Mouse (Mus musculus) midbrain, embryonic 10.5 days (tissue): ENCODE results near the gene Ahcyl2. TPM values are rescaled to one million over a fixed set of nuclear protein-coding genes. Genes with fewer than 3 reads are reported as not detected.

Experiments used
- DNase-seq: peaks from one replicate; pipeline ENCODE4 v3.0.0-alpha.2; 2017; ENCODE audit warnings: low spot score
- H3K27ac ChIP-seq: fragments of 300-500 bp; sonication (generic); replicated peaks from 2 replicates; pipeline ENCODE4 v1.5.1; 2016; ENCODE audit warnings: mild to moderate bottlenecking
- H3K27me3 ChIP-seq: fragments of 300-500 bp; sonication (generic); 2 replicates; pipeline ENCODE4 v1.6.1; 2016; ENCODE audit warnings: low read depth, mild to moderate bottlenecking; ENCODE audit not compliant: poor library complexity, severe bottlenecking
- H3K36me3 ChIP-seq: fragments of 300-500 bp; sonication (generic); 2 replicates; pipeline ENCODE4 v1.6.1; 2016; ENCODE audit warnings: mild to moderate bottlenecking, moderate library complexity
- H3K4me1 ChIP-seq: fragments of 300-500 bp; sonication (generic); 2 replicates; pipeline ENCODE4 v1.6.1; 2016
- H3K4me3 ChIP-seq: fragments of 300-500 bp; sonication (generic); 2 replicates; pipeline ENCODE4 v1.5.1; 2016; ENCODE audit warnings: mild to moderate bottlenecking, moderate library complexity
- H3K9me3 ChIP-seq: fragments of 300-500 bp; sonication (generic); replicated peaks from 2 replicates; pipeline ENCODE4 v1.6.1; 2016; ENCODE audit warnings: mild to moderate bottlenecking
- WGBS: fragments of 180-500 bp; shearing (Covaris S2); methylation state at CpG from one replicate; pipeline ENCODE4 v1.1.7; 2016; 5-methylcytosine and 5-hydroxymethylcytosine counted together
- polyA plus RNA-seq: library from polyadenylated mRNA; unstranded; fragments of >200 nt; fragmentation: Nextera tagmentation; extraction: Ambion mirVana; gene quantifications from 2 replicates; pipeline ENCODE4 v1.2.1, GENCODE M21; 2016

Gene Ahcyl2
- polyA plus RNA-seq, 1 experiment from 2014 or later, result 12.5 TPM

DNA sequence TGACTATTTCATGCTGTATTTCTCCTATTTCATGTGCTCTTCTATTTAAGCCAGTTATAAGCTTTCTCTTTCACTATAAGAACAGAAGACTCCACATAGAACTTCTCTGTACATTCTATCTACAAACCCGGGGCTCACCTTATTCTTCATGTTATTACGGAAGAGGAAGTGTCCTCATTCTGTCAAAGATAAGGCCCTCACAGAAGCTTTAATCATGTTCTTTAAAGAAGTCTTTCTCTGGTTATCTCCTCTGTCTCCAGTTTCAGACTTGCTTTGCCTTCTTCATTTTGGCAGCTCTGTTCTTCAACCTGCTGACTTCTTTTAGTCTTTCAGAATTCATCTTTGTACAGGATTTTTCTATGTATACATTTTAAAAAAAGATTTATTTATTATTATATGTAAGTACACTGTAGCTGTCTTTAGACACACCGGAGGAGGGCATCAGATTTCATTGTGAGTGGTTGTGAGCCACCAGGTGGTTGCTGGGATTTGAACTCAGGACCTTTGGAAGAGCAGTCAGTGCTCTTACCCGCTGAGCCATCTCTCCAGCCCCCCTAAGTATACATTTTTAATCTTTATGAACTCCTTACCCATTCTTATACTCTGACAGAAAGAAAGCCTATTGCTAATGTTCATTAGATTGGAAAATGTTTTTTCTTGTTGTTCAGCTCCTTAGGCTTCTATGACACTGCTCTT is 8.9 kb downstream of the Ahcyl2 start:
- peaks cover 7% of the 10 kb centered on the region for H3K36me3 ChIP-seq
- no peak overlapping the region for H3K4me3 ChIP-seq
- H3K4me1 ChIP-seq, result no peaks in the 10 kb centered on the region
- H3K27ac ChIP-seq, result no peak overlapping the region
- no peaks in the 10 kb centered on the region for H3K9me3 ChIP-seq
- no peaks in the 10 kb centered on the region for H3K27me3 ChIP-seq
- WGBS, result 92% methylated on average over 4 of the region's 4 CpGs
- DNase-seq, result no peak

DNA sequence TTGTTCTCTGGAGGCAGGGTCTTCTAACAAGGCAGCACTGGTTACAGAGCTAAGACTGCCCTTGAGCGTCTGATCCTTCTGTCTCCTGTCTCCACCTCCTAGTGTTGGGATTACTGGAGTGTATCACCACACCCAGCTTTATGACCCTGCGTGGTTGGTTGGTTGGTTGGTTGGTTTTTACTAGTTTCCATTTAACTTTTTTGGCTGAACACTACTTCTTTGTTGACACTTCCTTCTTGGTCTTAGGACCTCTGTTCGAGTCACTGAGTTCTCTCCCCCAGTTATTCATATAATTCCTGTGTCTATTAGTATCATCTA is 9.4 kb downstream of the Ahcyl2 start:
- no peak for DNase-seq
- no peaks in the 10 kb centered on the region for H3K27me3 ChIP-seq
- WGBS, result 81% methylated on average over 3 of the region's 3 CpGs
- no peak overlapping the region for H3K4me3 ChIP-seq
- H3K9me3 ChIP-seq, result no peaks in the 10 kb centered on the region
- peaks cover 7% of the 10 kb centered on the region for H3K36me3 ChIP-seq
- no peak overlapping the region for H3K27ac ChIP-seq
- no peaks in the 10 kb centered on the region for H3K4me1 ChIP-seq

DNA sequence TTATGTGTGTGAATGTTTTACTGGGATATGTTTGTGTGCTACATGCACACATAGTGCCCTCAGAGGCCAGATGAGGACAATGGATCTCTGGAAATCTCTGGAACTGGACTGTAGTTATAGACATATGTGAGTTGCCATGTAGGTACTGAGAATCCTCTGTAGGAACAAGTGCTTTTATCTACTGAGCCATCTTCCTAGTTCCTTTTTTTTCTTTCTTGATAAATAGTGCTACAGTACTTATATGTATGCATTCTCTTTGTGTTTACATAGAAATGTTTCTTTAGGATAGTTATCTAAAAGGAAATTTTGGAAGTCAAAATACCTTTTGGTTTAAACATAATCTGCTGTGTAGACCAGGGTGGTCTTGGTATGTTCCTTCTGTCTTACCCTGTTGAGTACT is 12.3 kb downstream of the Ahcyl2 start:
- H3K36me3 ChIP-seq, result peaks cover 4% of the 10 kb centered on the region
- H3K27ac ChIP-seq, result no peak overlapping the region
- no peaks in the 10 kb centered on the region for H3K9me3 ChIP-seq
- H3K4me3 ChIP-seq, result no peak overlapping the region
- no peaks in the 10 kb centered on the region for H3K4me1 ChIP-seq
- no peaks in the 10 kb centered on the region for H3K27me3 ChIP-seq
- DNase-seq, result no peak

DNA sequence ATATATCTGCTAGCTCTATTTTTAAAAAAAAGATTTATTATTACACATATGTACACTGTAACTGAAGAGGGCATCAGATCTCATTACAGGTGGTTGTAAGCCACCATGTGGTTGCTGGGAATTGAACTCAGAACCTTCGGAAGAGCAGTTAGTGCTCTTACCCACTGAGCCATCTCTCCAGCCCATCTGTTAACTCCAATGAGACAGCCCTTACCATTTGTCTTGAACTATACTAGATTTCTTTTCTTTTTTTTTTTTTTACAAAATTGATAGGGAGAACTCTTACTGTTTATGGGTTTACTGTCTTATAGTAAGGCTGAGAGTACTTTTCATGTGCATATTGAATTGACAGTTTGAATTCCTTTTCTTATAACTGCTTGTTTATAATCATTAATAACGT is 12.8 kb downstream of the Ahcyl2 start:
- DNase-seq, result no peak
- WGBS, result 96% methylated on average over 2 of the region's 2 CpGs
- Histone ChIP-seq H3K27me3 (no peaks in the 10 kb centered on the region), H3K9me3 (no peaks in the 10 kb centered on the region), H3K36me3 (peaks cover 4% of the 10 kb centered on the region), H3K27ac (no peak overlapping the region), H3K4me3 (no peak overlapping the region), H3K4me1 (no peaks in the 10 kb centered on the region)

DNA sequence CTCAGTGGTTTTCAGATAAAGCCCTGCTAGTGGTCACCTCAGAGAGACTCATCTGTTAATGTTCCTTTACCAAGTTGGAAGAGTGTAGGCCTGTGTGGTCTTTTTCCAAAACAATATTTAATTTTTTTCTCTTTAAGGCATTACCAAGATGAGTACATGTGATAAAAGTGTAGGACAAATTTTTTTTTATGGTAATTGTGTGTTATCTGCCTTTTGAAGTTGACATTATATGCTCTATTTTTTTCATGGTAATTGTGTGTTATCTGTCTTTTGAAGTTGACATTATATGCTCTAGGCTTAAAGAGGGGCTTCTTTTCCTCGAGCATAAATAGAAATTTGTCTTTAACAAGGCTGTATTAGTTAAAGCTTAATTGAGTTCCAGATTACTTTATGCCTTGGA is 14.4 kb downstream of the Ahcyl2 start:
- DNase-seq, result no peak
- no peaks in the 10 kb centered on the region for H3K4me1 ChIP-seq
- WGBS, result 76% methylated on average over 1 of the region's 1 CpGs

DNA sequence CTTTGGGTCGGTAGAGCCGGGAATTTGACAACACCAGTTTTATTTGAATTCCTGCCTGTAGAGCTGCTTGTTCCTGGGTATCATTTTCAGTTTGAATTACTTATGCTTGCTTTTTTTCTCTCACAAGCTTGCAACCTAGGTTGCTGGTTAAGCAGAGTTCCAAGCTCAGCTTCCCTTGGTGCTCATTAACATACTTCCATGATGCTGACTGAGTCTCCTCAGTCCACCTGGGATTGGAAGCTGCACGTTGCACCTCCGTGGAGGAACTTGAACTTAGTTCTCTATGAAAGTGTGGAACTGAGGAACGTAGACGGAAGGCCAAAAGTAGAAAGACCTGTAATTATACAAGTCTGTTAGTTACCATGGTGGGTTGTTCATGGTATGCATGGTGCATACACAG is 16.1 kb downstream of the Ahcyl2 start:
- Histone ChIP-seq H3K9me3 (no peaks in the 10 kb centered on the region), H3K27me3 (no peaks in the 10 kb centered on the region; the same call in 1 of the 2 replicates), H3K36me3 (no peaks in the 10 kb centered on the region), H3K4me1 (peaks cover 5% of the 10 kb centered on the region), H3K27ac (no peak overlapping the region), H3K4me3 (no peak overlapping the region)
- WGBS, result 89% methylated on average over 6 of the region's 6 CpGs
- DNase-seq, result no peak

More for the DNA sequence above, 14.4 kb downstream of the Ahcyl2 start:
- Histone ChIP-seq H3K27me3 (no peaks in the 10 kb centered on the region; the same call in 1 of the 2 replicates), H3K9me3 (no peaks in the 10 kb centered on the region), H3K27ac (no peak overlapping the region), H3K36me3 (peaks cover 4% of the 10 kb centered on the region), H3K4me3 (no peak overlapping the region)

DNA sequence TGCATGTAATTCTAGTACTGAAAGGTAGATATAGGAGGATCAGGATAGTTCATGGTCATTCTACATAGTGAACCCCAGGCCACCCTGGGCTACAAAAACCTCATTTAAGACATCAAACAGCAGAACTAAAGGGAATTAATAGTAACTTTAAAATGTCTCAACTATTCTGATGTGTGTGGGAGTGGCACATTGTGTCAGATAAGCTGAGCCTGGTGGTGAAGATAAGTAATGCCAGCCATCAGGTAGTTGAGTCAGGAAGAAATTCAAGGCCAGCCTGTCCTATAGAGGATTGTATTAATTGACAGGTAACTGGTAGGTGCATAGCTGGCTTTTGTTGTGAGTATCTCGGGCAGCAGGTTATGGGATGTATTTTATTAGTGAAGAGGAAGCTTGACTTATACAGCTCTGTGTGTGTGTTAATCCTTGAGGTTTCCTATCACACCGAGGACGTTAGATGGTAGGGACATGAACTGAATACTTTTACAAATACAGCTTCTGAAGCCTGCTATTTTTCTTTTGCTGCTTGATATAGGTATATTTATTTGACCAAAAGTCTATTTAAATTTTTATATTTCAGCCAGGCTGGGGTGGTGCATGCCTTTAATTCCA is 16.7 kb downstream of the Ahcyl2 start:
- Histone ChIP-seq H3K9me3 (no peaks in the 10 kb centered on the region), H3K4me3 (no peak overlapping the region), H3K27me3 (no peaks in the 10 kb centered on the region; the same call in 1 of the 2 replicates), H3K36me3 (no peaks in the 10 kb centered on the region), H3K4me1 (peaks cover 11% of the 10 kb centered on the region), H3K27ac (no peak overlapping the region)
- no peak for DNase-seq
- WGBS, result 91% methylated on average over 3 of the region's 3 CpGs

DNA sequence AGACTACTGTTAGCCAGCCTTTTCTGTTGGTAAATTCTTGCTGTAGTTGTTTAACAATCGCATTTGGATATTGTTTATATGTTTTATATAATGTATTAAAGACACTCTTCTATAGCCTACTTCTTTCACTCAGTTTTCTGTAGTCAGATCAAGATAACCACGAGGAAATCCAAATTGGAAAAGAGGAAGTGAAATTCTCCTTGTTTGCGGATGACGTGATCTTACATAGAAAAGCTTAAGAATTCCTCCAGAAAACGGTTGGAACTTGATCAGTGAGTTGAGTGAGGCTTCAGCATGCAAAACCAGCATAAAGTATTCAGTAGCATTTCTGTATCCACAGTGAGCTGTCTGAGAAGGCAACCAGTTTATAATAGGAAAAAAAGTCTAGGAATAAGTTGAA is 17.9 kb downstream of the Ahcyl2 start:
- H3K27ac ChIP-seq, result no peak overlapping the region
- H3K9me3 ChIP-seq, result no peaks in the 10 kb centered on the region
- H3K27me3 ChIP-seq, result no peaks in the 10 kb centered on the region; the same call in 1 of the 2 replicates
- 91% methylated on average over 5 of the region's 5 CpGs for WGBS
- H3K36me3 ChIP-seq, result no peaks in the 10 kb centered on the region
- peaks cover 11% of the 10 kb centered on the region for H3K4me1 ChIP-seq
- no peak overlapping the region for H3K4me3 ChIP-seq
- DNase-seq, result no peak

DNA sequence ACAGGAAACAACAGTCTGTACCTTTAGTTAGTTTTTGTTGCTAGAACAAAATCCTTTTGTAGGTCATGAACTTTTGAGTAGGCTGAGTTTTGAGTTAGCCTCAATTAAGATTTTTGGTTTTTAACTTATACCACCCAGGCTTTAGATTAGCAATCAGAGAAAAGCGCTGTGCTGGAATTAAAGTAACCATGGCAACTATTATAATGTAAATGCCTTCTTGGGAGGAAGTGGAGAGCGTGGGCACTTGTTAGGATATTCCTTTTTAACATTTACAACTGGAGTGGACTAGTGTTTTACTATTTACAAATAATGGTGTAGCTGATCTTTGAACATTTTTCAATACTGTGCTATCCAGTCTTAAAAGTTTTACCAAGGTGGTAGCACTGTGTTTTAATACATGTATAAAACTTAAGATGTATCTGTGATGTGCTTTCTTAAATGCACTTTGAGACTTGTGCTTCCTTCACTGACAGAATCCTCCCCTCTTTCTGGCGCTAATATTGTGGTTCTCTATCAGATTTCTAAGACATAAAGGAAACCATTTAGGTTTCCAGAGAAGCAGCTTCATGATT is 21.1 kb downstream of the Ahcyl2 start:
- Histone ChIP-seq H3K4me3 (no peak overlapping the region), H3K27me3 (no peaks in the 10 kb centered on the region; the same call in 1 of the 2 replicates), H3K27ac (no peak overlapping the region), H3K4me1 (peaks cover 11% of the 10 kb centered on the region), H3K9me3 (no peaks in the 10 kb centered on the region), H3K36me3 (no peaks in the 10 kb centered on the region)
- no peak for DNase-seq
- 27% methylated on average over 3 of the region's 3 CpGs for WGBS

DNA sequence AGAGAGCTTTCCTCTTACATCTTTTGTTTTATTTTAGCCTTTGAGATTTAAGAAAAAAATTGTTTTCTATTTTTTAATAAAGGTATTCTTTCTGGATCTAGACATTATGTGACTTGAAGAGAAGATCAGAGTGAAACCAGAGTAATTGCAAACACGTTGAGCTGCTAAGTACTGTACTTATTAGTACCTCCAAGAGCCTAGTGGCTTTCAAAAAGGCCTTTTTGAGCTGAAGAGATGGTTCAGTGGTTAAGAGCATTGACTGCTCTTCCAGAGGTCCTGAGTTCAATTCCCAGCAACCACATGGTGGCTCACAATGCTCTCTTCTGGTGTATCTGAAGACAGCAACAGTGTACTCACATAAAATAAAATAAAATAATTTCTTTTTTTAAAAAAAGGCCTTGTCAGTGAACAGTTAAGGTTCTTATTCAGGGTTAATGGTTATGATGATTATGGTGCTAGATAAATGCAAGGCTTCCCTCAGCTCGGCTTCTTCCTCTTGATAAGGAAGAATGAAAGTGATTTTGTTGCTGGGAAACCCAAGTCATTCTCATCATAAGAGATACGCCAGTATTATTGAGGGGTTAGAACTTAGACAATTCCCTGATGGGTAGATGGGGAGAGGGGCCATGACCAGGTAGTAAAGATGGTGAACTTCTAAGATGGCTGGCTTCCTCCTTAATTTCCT is 22.3 kb downstream of the Ahcyl2 start:
- no peaks in the 10 kb centered on the region; the same call in 1 of the 2 replicates for H3K27me3 ChIP-seq
- no peak overlapping the region for H3K4me3 ChIP-seq
- H3K27ac ChIP-seq, result no peak overlapping the region
- no peaks in the 10 kb centered on the region for H3K36me3 ChIP-seq
- no peaks in the 10 kb centered on the region for H3K9me3 ChIP-seq
- 89% methylated on average over 3 of the region's 3 CpGs for WGBS
- H3K4me1 ChIP-seq, result peaks cover 11% of the 10 kb centered on the region
- no peak for DNase-seq

DNA sequence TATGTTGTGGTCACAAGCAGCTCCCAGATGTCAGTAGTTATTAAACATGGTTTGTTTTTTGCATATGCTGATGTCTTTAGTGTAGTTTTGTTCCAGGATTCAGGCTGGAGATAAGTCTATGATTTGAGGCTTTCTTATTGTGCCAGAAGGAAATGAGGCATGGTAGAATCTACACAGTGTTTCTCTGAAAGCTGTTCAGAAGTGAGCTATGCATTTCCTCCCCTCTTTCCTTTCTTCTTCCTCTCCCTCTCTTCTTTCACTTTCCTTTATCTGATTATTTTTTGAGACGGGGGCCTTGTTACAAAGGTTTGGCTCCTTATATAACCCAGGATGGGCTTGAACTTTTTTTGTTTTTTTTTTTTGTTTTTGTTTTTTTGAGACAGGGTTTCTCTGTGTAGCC is 25.7 kb downstream of the Ahcyl2 start:
- Histone ChIP-seq H3K9me3 (no peaks in the 10 kb centered on the region), H3K27me3 (no peaks in the 10 kb centered on the region), H3K4me1 (peaks cover 11% of the 10 kb centered on the region), H3K4me3 (no peak overlapping the region), H3K27ac (no peak overlapping the region), H3K36me3 (no peaks in the 10 kb centered on the region)
- 71% methylated on average over 1 of the region's 1 CpGs for WGBS
- DNase-seq, result no peak

DNA sequence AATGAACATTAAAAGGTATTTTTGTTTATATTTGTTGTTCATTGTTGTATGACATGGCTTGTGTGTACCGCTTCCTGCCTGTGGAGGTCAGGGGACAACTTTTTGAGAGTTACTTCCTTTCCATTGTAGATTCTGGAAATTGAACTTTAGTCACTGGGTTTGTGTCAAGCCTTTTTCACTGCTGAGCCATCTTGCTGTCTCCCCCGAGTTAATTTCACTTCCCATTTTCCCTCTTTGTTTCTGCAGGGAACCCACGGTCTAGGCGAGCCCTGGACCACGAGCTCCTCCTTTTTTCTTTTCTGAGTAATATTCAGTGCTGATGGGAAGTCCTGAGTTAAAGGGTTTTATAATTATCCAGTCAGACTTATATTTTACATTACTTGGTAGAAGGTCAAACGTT is 26.8 kb downstream of the Ahcyl2 start:
- H3K27ac ChIP-seq, result no peak overlapping the region
- H3K4me1 ChIP-seq, result no peaks in the 10 kb centered on the region; the same call in 1 of the 2 replicates
- no peaks in the 10 kb centered on the region for H3K9me3 ChIP-seq
- no peak for DNase-seq
- no peaks in the 10 kb centered on the region for H3K36me3 ChIP-seq
- no peaks in the 10 kb centered on the region for H3K27me3 ChIP-seq
- WGBS, result 87% methylated on average over 6 of the region's 6 CpGs
- no peak overlapping the region for H3K4me3 ChIP-seq

DNA sequence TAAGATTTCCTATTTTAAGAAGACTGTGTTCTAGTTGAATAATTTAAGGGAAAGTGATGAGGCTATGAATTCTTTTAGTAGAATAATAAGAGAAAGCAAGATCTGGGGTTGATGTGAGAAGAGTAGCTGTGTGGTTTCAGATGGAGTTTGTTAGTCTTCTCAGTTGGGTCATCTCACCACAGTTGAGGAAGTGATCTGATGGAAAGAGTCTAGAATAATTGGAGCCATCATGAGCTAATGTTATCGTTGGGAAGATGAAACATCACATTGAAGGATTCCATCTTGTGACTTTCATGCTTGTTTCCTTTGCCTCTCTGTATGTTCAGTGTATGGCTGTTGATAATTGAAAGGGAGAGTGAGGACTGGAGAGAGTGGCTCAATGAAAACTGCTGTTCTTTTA is 35.2 kb downstream of the Ahcyl2 start:
- 91% methylated on average over 1 of the region's 1 CpGs for WGBS
- no peak for DNase-seq

More for the DNA sequence above, 35.2 kb downstream of the Ahcyl2 start:
- H3K27ac ChIP-seq, result no peak overlapping the region
- H3K36me3 ChIP-seq, result no peaks in the 10 kb centered on the region
- no peaks in the 10 kb centered on the region for H3K4me1 ChIP-seq
- no peaks in the 10 kb centered on the region for H3K9me3 ChIP-seq
- no peak overlapping the region for H3K4me3 ChIP-seq
- H3K27me3 ChIP-seq, result no peaks in the 10 kb centered on the region
